Mouse (Mus musculus) testis, adult 2 months (tissue): ENCODE measurements around the gene Gm28042.

Source experiments
- CTCF ChIP-seq: fragments of 200-500 bp; IDR thresholded peaks from 2 replicates; pipeline ENCODE4 v1.5.1; 2012; ENCODE audit warnings: low read depth, mild to moderate bottlenecking, inconsistent platforms, low read length, moderate library complexity; ENCODE audit not compliant: control insufficient read depth, insufficient read depth, insufficient replicate concordance
- POLR2A ChIP-seq: fragments of 200-500 bp; IDR thresholded peaks from 2 replicates; pipeline ENCODE4 v1.6.1; 2012; ENCODE audit warnings: low read depth, mild to moderate bottlenecking, inconsistent platforms, low read length, moderate library complexity; ENCODE audit not compliant: control insufficient read depth

GRCm38 (mm10) chr2:120064639-120065038, 37.3 kb downstream of the Gm28042 start:
- TF ChIP-seq CTCF (no peak), POLR2A (no peak)
